Mouse (Mus musculus) hindbrain, embryonic 12.5 days (tissue): ENCODE data around the gene Dnah11. TPM values are rescaled to one million over a fixed set of nuclear protein-coding genes. Genes with fewer than 3 reads are reported as not detected.
A peak's percentile ranks its signal among the peaks of the same experiment; 100 is the strongest.

ENCODE experiments used
- ATAC-seq: fragments of 200-750 bp; cut with Nextera tagmentation; 2 replicates; pipeline ENCODE4 v1.8.0; 2017; ENCODE audit warnings: moderate TSS enrichment; ENCODE audit not compliant: low FRiP score
- H3K27ac ChIP-seq: fragments of 300-500 bp; sonication (generic); 2 replicates; pipeline ENCODE4 v1.5.1; 2016; ENCODE audit warnings: mild to moderate bottlenecking
- H3K27me3 ChIP-seq: fragments of 300-500 bp; sonication (generic); 2 replicates; pipeline ENCODE4 v1.6.1; 2016; ENCODE audit warnings: mild to moderate bottlenecking
- H3K36me3 ChIP-seq: fragments of 300-500 bp; sonication (generic); 2 replicates; pipeline ENCODE4 v1.6.1; 2016; ENCODE audit warnings: mild to moderate bottlenecking
- H3K4me1 ChIP-seq: fragments of 300-500 bp; sonication (generic); 2 replicates; pipeline ENCODE4 v1.6.1; 2016
- H3K4me2 ChIP-seq: fragments of 300-500 bp; sonication (generic); replicated peaks from 2 replicates; pipeline ENCODE4 v1.6.1; 2016; ENCODE audit warnings: mild to moderate bottlenecking
- H3K4me3 ChIP-seq: fragments of 300-500 bp; sonication (generic); 2 replicates; pipeline ENCODE4 v1.5.1; 2016; ENCODE audit warnings: mild to moderate bottlenecking
- H3K9ac ChIP-seq: fragments of 300-500 bp; sonication (generic); 2 replicates; pipeline ENCODE4 v1.6.1; 2016; ENCODE audit warnings: mild to moderate bottlenecking, moderate library complexity
- H3K9me3 ChIP-seq: fragments of 300-500 bp; sonication (generic); replicated peaks from 2 replicates; pipeline ENCODE4 v1.6.1; 2016; ENCODE audit warnings: mild to moderate bottlenecking
- WGBS: fragments of 180-500 bp; shearing (Covaris S2); methylation state at CpG from one replicate; pipeline ENCODE4 v1.1.7; 2016; 5-methylcytosine and 5-hydroxymethylcytosine counted together
- polyA plus RNA-seq: library from polyadenylated mRNA; unstranded; fragments of >200 nt; fragmentation: Nextera tagmentation; extraction: Ambion mirVana; gene quantifications from 2 replicates; pipeline ENCODE4 v1.2.1, GENCODE M21; 2016

The Dnah11 gene
- polyA plus RNA-seq, 1 experiment from 2014 or later = 0.27 TPM

- no peak for ATAC-seq
- Histone ChIP-seq H3K9me3 (no peaks in the 10 kb centered on the region), H3K4me3 (peak overlapping the region; percentile 60), H3K27me3 (peaks cover 8% of the 10 kb centered on the region; the same call in 1 of the 2 replicates), H3K9ac (peak overlapping the region; percentile 71), H3K4me2 (peak overlapping the region; percentile 91), H3K36me3 (no peaks in the 10 kb centered on the region), H3K4me1 (peaks cover 3% of the 10 kb centered on the region; the same call in 1 of the 2 replicates), H3K27ac (peak overlapping the region; percentile 35; the same call in 1 of the 2 replicates)
- WGBS = 0% methylated on average over 15 of the region's 15 CpGs
Measured at GRCm38 (mm10) chr12:117844075-117844408, 354.8 kb downstream of the Dnah11 start.

DNA sequence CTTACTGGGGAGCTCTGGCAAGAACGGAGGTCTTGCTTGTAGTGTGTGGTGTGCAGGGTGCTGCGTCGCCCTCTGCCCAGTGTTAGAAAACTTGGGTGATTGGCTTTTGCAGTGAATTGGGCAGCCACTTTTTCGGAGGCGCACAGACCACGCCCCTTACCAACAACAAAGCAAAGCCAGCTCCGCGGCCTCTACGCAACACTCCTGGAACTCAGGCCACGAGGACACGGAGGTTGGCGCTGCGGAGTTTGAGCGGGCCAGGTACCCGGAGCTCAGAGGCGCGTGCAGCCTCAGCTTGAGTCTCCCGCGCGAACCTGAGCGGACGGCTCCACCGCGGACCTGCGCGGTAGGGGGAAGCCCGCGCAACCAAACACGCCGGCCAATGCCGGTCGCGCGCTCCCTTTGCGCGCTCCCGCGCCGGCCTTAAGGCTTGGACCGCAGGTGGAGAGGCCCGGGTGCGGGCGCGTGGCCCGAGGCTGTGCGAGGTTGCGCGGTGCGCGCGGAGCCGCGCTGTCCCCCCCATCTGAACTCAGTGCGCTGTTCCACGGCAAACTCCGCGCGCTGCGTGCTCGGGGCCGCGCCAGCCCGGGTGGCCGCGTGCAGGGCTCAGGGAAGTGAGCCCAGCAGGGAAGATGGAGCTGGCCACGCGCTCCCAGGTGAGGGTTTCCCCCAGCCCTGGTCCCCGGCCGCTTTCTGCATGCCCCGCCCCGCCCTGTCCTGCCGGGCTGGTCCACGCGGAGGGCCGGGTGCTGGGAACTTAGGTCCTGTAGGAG is 355.4 kb downstream of the Dnah11 start:
- Histone ChIP-seq H3K4me3 (peak overlapping the region; percentile 60), H3K9ac (peak overlapping the region; percentile 71), H3K4me1 (peaks cover 3% of the 10 kb centered on the region; the same call in 1 of the 2 replicates), H3K36me3 (no peaks in the 10 kb centered on the region), H3K4me2 (peak overlapping the region; percentile 91), H3K27ac (peak overlapping the region; percentile 35), H3K27me3 (peaks cover 8% of the 10 kb centered on the region; the same call in 1 of the 2 replicates), H3K9me3 (no peaks in the 10 kb centered on the region)
- WGBS = under 1% methylated on average over 73 of the region's 75 CpGs
- peak; percentile 95 for ATAC-seq

DNA sequence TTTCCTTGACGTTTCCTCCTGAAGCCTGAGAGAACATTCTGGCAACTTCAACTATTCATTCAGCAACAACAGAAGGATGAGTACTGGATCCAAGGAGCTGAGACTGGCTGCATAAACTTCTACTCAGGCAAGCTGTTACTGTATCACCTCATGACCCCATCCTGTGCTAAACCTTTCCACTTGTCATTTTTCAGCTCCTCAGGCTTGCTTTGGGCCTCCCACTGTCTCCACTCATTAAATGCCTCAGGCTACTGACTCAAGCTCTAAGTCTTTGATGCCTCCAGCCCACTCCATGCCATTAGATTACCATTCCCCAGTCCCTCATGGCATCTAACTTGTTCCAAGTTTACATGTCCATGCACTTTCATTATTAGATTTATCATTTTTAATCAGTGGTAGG is 356.2 kb downstream of the Dnah11 start:
- peaks cover 8% of the 10 kb centered on the region; the same call in 1 of the 2 replicates for H3K27me3 ChIP-seq
- no peaks in the 10 kb centered on the region for H3K36me3 ChIP-seq
- no peak overlapping the region for H3K9ac ChIP-seq
- no peaks in the 10 kb centered on the region for H3K9me3 ChIP-seq
- no peak for ATAC-seq
- no peak overlapping the region for H3K4me2 ChIP-seq
- H3K4me3 ChIP-seq = no peak overlapping the region
- peaks cover 3% of the 10 kb centered on the region; the same call in 1 of the 2 replicates for H3K4me1 ChIP-seq
- 80% methylated on average over 1 of the region's 1 CpGs for WGBS
- no peak overlapping the region for H3K27ac ChIP-seq

GRCm38 (mm10) chr12:117840705-117841104 is 358.1 kb downstream of the Dnah11 start:
- Histone ChIP-seq H3K27ac (no peak overlapping the region), H3K9ac (no peak overlapping the region), H3K36me3 (no peaks in the 10 kb centered on the region), H3K4me3 (no peak overlapping the region), H3K9me3 (no peaks in the 10 kb centered on the region), H3K4me1 (peaks cover 3% of the 10 kb centered on the region; the same call in 1 of the 2 replicates), H3K27me3 (peaks cover 8% of the 10 kb centered on the region; the same call in 1 of the 2 replicates), H3K4me2 (no peak overlapping the region)
- ATAC-seq = no peak
- WGBS = 88% methylated on average over 1 of the region's 1 CpGs

DNA sequence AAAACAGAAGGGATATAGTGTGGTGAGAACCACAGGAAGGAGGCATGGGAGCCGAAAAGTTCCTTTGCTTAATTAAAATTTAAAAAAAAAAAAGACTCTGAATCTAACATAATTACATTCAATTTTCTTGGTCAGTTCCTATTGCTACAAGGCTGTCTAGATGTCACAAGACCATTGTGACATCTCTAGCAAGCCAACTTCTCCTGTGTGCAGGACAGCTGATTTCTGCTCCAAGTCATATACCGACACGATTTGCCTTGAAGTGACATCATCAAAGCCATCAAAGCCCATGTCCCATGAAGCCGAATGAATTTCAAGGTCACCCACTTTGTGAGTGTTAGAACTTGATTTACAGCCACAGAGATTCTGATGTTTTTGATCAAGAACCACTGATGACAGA is 361.5 kb downstream of the Dnah11 start:
- Histone ChIP-seq H3K27ac (no peak overlapping the region), H3K4me1 (no peaks in the 10 kb centered on the region), H3K4me2 (no peak overlapping the region), H3K9ac (no peak overlapping the region), H3K4me3 (no peak overlapping the region), H3K9me3 (no peaks in the 10 kb centered on the region), H3K27me3 (peaks cover 4% of the 10 kb centered on the region; the same call in 1 of the 2 replicates), H3K36me3 (no peaks in the 10 kb centered on the region)
- 94% methylated on average over 4 of the region's 4 CpGs for WGBS
- no peak for ATAC-seq

DNA sequence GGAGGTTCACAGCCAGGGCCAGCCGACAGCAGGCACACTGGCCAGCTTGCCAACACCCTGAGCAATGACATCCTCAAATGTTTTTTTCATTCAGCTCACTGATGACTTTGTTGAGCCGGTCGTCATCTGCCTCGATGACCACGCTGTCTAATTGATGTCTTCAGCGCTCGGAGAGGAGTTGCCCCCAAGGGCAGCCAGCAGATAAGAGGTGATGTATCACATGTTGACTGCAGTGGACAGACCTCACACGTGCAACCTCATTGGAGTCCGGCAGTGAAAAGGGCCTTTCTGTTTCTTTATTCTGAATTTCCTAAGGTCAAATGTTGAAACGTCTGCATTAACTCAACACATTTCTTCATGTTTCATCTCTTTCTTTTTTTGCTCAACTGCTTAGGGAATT is 363.5 kb downstream of the Dnah11 start:
- H3K9me3 ChIP-seq = no peaks in the 10 kb centered on the region
- H3K27me3 ChIP-seq = no peaks in the 10 kb centered on the region; the same call in 1 of the 2 replicates
- 41% methylated on average over 10 of the region's 10 CpGs for WGBS
- H3K36me3 ChIP-seq = no peaks in the 10 kb centered on the region
- H3K9ac ChIP-seq = no peak overlapping the region
- H3K4me3 ChIP-seq = no peak overlapping the region
- ATAC-seq = no peak
- H3K4me1 ChIP-seq = no peaks in the 10 kb centered on the region
- H3K27ac ChIP-seq = no peak overlapping the region
- H3K4me2 ChIP-seq = no peak overlapping the region

GRCm38 (mm10) chr12:117834652-117835051 is 364.2 kb downstream of the Dnah11 start:
- no peaks in the 10 kb centered on the region for H3K9me3 ChIP-seq
- H3K36me3 ChIP-seq = no peaks in the 10 kb centered on the region
- H3K27me3 ChIP-seq = no peaks in the 10 kb centered on the region; the same call in 1 of the 2 replicates
- H3K4me2 ChIP-seq = no peak overlapping the region
- H3K9ac ChIP-seq = no peak overlapping the region
- no peaks in the 10 kb centered on the region for H3K4me1 ChIP-seq
- no peak overlapping the region for H3K27ac ChIP-seq
- no peak overlapping the region for H3K4me3 ChIP-seq
- ATAC-seq = no peak
- WGBS = 85% methylated on average over 2 of the region's 2 CpGs

DNA sequence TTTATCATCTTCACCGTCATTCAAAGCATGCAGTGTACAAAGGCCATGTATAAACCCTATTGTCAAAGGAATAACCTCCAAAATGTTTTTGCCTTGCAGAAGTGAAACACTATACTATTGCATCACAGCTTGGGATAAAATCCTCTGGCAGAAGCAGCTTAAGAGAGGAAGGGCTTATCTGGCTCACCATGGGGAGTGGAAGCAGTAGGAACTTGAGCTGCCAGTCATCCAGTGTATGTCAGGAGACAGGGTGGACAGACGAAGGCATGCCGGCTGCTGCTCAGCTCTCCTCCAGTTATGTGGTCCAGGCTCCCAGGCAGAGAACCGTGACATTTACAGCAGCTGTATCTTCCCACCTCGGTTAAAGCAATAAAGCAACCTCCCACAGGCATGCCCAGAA is 366.7 kb downstream of the Dnah11 start:
- Histone ChIP-seq H3K36me3 (no peaks in the 10 kb centered on the region), H3K4me3 (no peak overlapping the region), H3K27me3 (no peaks in the 10 kb centered on the region), H3K9ac (no peak overlapping the region), H3K27ac (no peak overlapping the region), H3K9me3 (no peaks in the 10 kb centered on the region), H3K4me2 (no peak overlapping the region), H3K4me1 (no peaks in the 10 kb centered on the region)
- no peak for ATAC-seq
- 55% methylated on average over 5 of the region's 5 CpGs for WGBS

DNA sequence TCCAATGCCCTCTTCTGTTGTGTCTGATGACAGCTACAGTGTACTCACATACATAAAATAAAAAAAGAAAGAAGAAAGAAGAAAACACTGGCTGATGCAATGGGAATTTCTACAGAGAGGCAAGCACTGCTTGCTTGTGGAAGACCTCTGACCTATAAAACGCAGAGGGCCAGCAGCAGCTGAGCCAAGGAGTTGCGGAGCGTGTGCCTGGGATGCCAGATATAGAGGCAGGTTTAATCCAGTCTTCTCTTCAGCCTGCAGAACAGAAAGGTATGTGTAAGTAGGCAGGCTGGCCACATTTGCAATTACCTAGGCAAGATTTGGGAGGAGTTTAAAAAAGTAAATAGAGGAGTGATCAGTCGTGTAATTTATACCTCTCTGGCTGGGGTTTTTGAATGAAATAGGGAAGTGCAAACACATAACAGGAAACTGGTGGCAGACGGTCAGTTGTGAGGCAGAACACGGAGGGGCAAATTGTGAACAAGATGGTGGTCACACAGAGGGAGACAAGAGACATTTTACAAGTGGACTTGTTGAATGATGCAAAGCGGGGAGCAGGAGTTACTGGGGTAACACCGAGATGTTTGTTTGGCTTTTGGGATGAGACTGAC is 367.4 kb downstream of the Dnah11 start:
- Histone ChIP-seq H3K4me1 (no peaks in the 10 kb centered on the region), H3K4me2 (no peak overlapping the region), H3K4me3 (no peak overlapping the region), H3K9me3 (no peaks in the 10 kb centered on the region), H3K9ac (no peak overlapping the region), H3K36me3 (no peaks in the 10 kb centered on the region), H3K27ac (no peak overlapping the region), H3K27me3 (no peaks in the 10 kb centered on the region)
- ATAC-seq = no peak
- WGBS = 77% methylated on average over 8 of the region's 8 CpGs

DNA sequence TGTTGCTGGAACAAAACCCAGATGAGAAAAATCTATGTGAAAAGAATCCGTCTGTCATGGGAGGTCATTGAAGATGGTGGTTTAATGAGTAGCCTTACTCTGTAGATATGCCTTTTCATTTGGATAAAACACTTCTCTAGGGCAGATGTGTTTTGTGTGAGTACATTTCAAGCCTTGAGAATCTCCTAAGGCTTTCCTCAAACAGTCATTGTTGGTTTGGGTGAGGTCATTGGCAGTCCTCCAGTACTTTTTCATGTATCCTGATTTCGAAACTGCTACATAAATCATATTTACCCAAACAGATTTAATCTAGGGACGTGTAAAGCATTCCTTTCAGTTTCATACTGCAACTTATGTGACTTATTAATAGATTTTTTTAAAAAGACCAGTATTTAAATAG is 370.5 kb downstream of the Dnah11 start:
- Histone ChIP-seq H3K27ac (no peak overlapping the region), H3K4me1 (no peaks in the 10 kb centered on the region), H3K9ac (no peak overlapping the region), H3K27me3 (no peaks in the 10 kb centered on the region), H3K36me3 (no peaks in the 10 kb centered on the region), H3K4me3 (no peak overlapping the region), H3K9me3 (no peaks in the 10 kb centered on the region), H3K4me2 (no peak overlapping the region)
- ATAC-seq = no peak
- WGBS = 91% methylated on average over 3 of the region's 3 CpGs
